Mouse (Mus musculus): ENCODE data around the gene Slpi.

DNA sequence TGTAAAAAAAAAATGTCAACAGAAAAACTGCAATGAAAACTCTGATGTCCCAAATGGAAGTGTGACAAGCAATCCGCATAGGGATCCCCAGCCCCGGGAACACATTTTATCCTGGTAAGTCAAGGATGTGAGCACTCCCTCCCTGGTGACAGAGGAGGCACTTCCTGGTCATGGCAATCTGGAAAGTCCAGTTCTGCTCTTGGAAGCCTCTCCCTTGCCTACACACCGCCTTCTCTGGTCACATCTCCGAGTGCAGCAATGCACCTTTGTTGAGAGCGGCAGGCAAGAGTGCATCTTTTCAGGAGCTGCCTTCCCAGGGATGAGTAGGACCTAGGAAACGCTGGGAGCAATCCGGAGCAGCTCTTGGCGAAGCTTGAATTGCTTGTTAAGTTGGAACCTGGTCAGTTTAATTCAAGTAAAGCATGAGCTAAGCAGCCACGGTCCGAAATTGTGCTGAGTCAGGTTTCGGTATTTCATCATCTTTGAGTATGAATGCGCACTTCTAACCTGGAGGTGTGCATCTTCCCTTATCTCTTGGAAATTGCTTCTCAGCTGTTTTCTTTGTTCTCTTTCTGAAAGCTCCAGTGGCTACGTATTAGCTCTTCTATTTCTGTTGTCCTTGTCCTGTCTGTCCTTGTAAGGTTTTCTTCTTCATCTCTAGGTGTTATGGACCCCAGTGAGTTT lies 27.8 kb downstream of the Slpi start:
- TF ChIP-seq CTCF (IDR thresholded peaks at IDR 0.05; ENCODE audit: extremely low read depth, insufficient read depth, insufficient read length, insufficient replicate concordance), result no peak
- TF ChIP-seq POLR2A (IDR thresholded peaks at IDR 0.05; ENCODE audit: low read depth, low read length), result no peak

Data from spleen, adult 2 months (tissue).